Mouse (Mus musculus) v-Abl transformed pro-B cells (cell line): ENCODE results near the gene AC153137.1.
"Not testable (repeated sequence)": the region's sequence is repeated elsewhere in the genome, so short reads cannot be mapped to it uniquely, and the experiment has no call there.

Source experiments
- in situ Hi-C, 2 experiments: fragments of 400-800 bp; cut with MboI; formaldehyde crosslinking; loops; one replicate each; pipeline ENCODE4 v1.15.1; 2025; ENCODE audit not compliant: unreplicated experiment in 2 of 2

AC153137.1 gene

DNA sequence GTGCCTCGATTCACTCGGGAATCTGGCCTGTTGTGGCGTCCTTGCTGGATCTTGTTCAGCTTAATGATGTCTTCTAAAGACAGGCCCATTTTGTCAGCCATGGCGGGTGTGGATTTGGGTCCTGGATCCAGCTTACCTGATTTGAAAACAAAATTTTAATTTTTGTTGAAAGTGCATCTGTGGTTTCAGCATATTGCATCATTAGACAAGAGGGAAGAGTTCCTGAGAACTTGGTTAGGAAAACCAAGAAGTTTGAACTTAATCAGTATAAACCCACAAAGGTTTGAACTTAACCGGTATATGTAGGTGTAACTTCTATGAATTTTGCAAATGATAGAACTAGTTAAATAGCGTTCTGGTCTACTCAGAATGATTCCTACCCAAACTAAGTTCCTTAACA, at the start of gene AC153137.1:
TSS of gene AC153137.1 (minus strand) at position 101 of the 400 bp plus-strand sequence.
- in situ Hi-C loops = not testable (repeated sequence)

DNA sequence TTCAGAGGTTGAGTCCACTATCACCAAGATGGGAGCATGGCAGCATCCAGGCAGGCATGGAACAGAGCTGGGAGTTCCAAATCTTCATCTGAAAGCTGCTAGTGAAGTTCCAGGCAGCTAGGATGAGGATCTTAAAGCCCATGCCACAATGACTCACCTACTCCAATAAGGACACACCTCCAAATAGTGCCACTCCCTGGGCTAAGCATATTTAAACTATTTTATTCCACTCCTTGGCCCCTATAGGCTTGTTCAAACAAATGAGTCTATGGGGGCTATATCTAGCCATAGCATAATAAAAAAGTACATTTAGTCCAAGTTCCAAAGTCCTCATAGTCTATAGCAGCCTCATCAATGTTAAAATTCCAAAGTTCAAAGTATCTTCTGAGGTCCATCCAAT, 45.4 kb upstream of the AC153137.1 start:
- in situ Hi-C loops = no loop called here

DNA sequence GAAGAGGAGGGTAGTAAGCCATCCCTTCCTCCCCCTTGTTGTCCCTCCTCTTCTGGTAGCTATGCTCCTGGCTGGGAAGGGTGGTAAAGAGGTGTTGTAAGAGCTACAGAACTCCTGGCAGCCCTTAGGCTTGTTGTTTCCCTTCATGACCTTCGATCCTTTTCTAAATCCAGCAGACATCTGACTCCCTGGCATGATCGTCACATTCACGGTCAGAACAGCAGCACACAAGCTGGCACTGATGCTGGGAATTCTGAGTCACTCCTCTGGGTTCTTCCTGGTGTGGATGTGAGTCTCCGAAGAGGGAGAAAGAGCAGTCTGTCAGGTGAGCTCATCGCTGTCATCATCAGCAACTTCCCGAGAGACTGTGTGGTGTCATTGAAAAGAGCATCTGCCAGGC, 41.5 kb upstream of the AC153137.1 start:
- in situ Hi-C loops = no loop called here

- in situ Hi-C loops = no loop called here
These were observed 39.6 kb upstream of the AC153137.1 start for GRCm38 (mm10) chr1:31017377-31017776.

DNA sequence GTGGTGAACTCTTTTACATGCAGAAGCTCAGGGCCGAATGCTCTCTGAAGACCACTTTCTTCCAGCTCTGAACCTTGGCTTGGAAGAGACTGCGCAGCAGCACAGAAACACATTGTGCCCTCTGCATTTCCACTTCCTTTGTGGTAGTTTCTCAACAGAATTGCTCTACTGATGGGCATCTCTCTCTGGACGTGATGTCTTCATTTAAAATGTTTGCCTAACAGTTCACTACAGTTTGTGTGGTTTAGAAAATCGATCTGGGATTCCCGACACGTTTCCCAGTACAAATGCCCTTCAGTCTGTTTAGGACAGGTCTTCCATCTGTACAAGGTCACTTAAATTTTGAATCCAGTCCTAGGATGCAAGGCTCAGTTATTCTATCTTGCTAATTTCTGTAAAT, 38.3 kb upstream of the AC153137.1 start:
- in situ Hi-C loops = no loop called here

GRCm38 (mm10) chr1:31015261-31015660, 37.5 kb upstream of the AC153137.1 start:
- in situ Hi-C loops = no loop called here

DNA sequence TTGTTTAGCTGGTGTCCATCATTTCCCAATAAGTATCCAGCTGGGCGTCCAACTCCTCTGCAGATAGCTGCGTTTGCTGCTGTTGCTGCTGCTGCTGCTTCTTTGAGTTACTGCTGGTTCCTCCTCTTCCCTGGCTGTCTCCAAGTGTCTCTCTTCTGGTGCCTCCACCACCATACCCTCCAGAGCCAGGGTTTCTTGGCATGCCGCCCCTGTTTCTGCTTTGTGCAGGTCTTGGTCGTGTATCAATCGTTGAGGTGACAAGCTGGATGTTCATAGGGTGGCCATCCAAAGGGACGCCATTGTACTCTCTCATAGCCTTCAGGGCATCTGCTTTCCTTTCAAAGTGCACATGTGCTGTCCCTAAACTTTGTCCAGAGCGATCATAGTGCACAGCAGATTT, 529 bp downstream of the AC153137.1 start:
- in situ Hi-C loops = not testable (repeated sequence)

DNA sequence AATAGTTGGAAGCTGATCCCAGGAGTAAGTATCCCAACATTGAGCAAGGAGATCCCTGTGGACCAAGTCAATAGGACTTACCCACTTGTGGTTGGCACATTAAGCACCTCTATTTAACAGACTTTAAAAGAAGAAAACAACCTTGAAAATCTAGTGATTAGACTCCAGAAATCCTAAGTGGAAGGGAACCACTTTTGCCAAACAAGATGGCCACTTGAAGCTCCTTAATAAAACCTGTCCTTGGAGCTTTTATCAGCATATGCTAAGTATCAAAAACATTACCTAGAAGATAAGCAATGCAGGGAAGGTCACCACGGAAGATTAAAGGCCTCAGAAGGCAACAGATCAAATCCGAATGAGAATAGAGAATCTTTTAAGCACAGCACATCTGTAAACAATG, 26.0 kb downstream of the AC153137.1 start:
- in situ Hi-C loops = loop anchor here in 1 of 2 experiments (5.0 to 10.0 kb wide), 2 partner anchors 69 to 167 kb away; no protein-coding TSS in a partner anchor

- in situ Hi-C loops = loop anchor here in 1 of 2 experiments (5.0 to 10.0 kb wide), 2 partner anchors 68 to 166 kb away; no protein-coding TSS in a partner anchor
These were observed 27.3 kb downstream of the AC153137.1 start for GRCm38 (mm10) chr1:30950456-30950835.

- in situ Hi-C loops = loop anchor here in 1 of 2 experiments (5.0 to 10.0 kb wide), 2 partner anchors 68 to 165 kb away; no protein-coding TSS in a partner anchor
These were observed 27.9 kb downstream of the AC153137.1 start for GRCm38 (mm10) chr1:30949710-30950455.

- in situ Hi-C loops = no loop called here
These were observed 28.7 kb downstream of the AC153137.1 start for GRCm38 (mm10) chr1:30948950-30949639.

DNA sequence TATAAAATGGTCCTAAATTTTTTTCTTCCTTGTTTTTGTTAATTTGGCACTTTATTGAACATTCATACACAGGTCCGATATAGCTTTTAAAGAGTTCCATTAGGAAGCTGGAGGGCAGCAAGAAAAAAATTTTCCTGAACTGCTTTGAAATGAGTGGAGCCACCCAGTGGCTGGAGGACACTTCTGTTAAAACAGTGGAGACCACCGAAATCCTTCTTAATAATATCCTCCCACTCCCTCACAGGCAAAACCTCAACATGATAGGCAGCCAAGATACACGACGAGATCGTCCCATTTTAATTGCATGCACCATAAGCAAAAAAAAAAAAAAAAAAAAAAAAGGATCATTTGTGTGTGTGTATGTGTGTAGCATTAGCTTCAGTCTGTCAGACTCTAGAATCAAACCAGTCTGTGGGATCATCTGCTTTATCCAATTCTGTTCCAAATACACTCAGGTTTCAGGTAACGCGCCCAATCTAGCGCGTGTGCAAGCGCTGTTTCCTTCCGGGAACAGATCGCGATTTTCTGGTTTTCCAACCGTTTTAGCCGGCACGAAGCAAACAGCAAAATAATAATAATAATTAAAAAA, 29.3 kb downstream of the AC153137.1 start:
- in situ Hi-C loops = no loop called here

- in situ Hi-C loops = no loop called here
These were observed 32.6 kb downstream of the AC153137.1 start for GRCm38 (mm10) chr1:30945136-30945535.

- in situ Hi-C loops = no loop called here
These were observed 37.2 kb downstream of the AC153137.1 start for GRCm38 (mm10) chr1:30940571-30940970.

DNA sequence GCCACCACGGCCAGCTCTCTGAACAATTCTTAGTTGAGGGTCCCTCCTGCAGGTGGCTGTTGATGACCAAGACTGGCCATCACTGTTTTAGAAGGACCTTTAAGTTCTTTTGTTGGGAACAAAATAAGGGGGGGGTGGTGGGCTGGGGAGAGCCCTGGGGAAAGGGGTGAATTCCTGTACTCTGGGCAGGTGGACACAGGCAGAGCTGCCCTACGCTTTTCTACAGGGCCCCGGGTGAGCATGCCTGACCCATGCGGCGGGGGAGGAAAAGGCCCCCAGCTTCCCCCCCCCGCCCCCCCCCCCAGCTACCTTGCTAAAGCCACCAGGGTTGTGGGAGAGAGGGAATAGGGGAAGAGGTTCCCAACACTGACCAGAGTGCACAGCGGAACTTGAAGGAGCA, 39.4 kb downstream of the AC153137.1 start:
- in situ Hi-C loops = loop anchor here in 1 of 2 experiments (5.0 to 10.0 kb wide), 2 partner anchors 61 to 144 kb away; no protein-coding TSS in a partner anchor

- in situ Hi-C loops = loop anchor here in 1 of 2 experiments (5.0 to 10.0 kb wide), 2 partner anchors 60 to 143 kb away; no protein-coding TSS in a partner anchor
These were observed 40.3 kb downstream of the AC153137.1 start for GRCm38 (mm10) chr1:30937396-30937965.

DNA sequence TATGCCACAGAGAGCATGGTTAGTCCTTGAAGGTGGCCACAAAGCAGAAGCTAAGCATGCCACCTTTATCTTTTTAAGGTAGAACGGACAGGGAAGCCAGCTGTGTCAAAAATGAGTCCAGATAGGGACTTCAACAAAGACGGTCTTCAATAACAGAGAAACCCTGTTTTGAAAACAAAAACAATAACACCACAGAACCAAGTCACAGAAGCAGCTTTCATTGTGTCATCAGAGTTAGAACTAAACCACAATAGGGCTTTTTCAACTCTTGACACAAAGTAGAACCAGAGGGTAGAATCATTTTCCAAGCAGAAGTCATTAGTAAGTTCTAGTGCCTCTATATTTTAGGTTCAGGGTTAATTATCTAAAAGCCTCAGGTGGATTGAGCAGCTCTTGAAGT, 41.3 kb downstream of the AC153137.1 start:
- in situ Hi-C loops = loop anchor here in 1 of 2 experiments (5.0 to 10.0 kb wide), 2 partner anchors 59 to 142 kb away; no protein-coding TSS in a partner anchor

DNA sequence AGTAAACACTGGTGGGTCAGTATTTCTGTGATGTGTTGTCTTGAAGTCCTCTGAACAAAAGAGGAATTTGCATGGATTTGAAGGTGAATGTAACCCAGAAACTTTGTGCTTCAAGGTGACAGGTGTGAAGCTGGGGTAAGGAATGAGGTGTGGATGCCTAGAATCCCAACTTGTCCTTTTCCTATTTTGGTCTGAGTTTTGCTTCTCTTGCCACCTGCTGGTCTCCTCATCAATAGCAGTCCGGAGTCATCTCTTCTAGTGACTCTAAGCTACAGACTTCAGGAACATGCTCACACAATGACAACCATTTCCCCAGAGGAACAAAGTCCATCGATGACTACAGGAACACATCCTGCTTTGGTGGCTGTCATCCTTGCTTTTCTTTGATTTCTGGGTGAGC, 46.9 kb downstream of the AC153137.1 start:
- in situ Hi-C loops = loop anchor here in 1 of 2 experiments (10.0 kb wide), 1 partner anchor 136 kb away; no protein-coding TSS in a partner anchor

DNA sequence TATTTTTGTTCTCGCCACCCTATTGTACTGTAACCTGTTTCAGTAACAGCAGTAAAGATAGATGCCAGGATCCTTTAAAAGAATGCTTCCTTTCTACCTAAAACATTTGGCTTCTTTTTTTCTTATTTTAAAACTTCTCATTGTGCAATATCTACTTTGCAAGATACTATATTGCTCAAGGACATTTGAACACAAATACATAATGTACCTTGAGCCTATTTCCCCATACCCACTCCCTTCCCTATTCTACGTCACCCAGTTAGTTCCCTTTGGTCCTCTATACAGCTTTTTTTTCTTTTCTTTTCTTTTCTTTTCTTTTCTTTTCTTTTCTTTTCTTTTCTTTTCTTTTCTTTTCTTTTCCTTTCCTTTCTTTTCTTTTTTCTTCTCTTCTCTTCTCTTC, 47.6 kb downstream of the AC153137.1 start:
- in situ Hi-C loops = loop anchor here in 1 of 2 experiments (10.0 kb wide), 1 partner anchor 135 kb away; no protein-coding TSS in a partner anchor
